Mouse (Mus musculus) forebrain, embryonic 12.5 days (tissue): ENCODE measurements around the gene Fgfr2. TPM values are rescaled to one million over a fixed set of nuclear protein-coding genes. Genes with fewer than 3 reads are reported as not detected.

ENCODE experiments used
- ATAC-seq: fragments of 200-750 bp; cut with Nextera tagmentation; 2 replicates; pipeline ENCODE4 v1.8.0; 2017; ENCODE audit warnings: moderate TSS enrichment; ENCODE audit not compliant: low FRiP score
- H3K27ac ChIP-seq: fragments of 300-500 bp; sonication (generic); 2 replicates; pipeline ENCODE4 v1.5.1; 2016; ENCODE audit warnings: mild to moderate bottlenecking
- H3K27me3 ChIP-seq: fragments of 300-500 bp; sonication (generic); 2 replicates; pipeline ENCODE4 v1.6.1; 2016; ENCODE audit warnings: mild to moderate bottlenecking
- H3K36me3 ChIP-seq: fragments of 300-500 bp; sonication (generic); replicated peaks from 2 replicates; pipeline ENCODE4 v1.6.1; 2016; ENCODE audit warnings: mild to moderate bottlenecking
- H3K4me1 ChIP-seq: fragments of 300-500 bp; sonication (generic); 2 replicates; pipeline ENCODE4 v1.6.1; 2016
- H3K4me2 ChIP-seq: fragments of 300-500 bp; sonication (generic); 2 replicates; pipeline ENCODE4 v1.6.1; 2016; ENCODE audit warnings: mild to moderate bottlenecking, moderate library complexity
- H3K4me3 ChIP-seq: fragments of 300-500 bp; sonication (generic); replicated peaks from 2 replicates; pipeline ENCODE4 v1.5.1; 2016; ENCODE audit warnings: mild to moderate bottlenecking
- H3K9ac ChIP-seq: fragments of 300-500 bp; sonication (generic); 2 replicates; pipeline ENCODE4 v1.6.1; 2016; ENCODE audit warnings: mild to moderate bottlenecking
- H3K9me3 ChIP-seq: fragments of 300-500 bp; sonication (generic); 2 replicates; pipeline ENCODE4 v1.6.1; 2016
- WGBS: fragments of 180-500 bp; shearing (Covaris S2); methylation state at CpG from one replicate; pipeline ENCODE4 v1.1.7; 2016; 5-methylcytosine and 5-hydroxymethylcytosine counted together
- polyA plus RNA-seq: library from polyadenylated mRNA; unstranded; fragments of >200 nt; fragmentation: Nextera tagmentation; extraction: Ambion mirVana; gene quantifications from 2 replicates; pipeline ENCODE4 v1.2.1, GENCODE M21; 2016

Gene Fgfr2
- polyA plus RNA-seq, 1 experiment from 2014 or later, result 89.6 TPM

DNA sequence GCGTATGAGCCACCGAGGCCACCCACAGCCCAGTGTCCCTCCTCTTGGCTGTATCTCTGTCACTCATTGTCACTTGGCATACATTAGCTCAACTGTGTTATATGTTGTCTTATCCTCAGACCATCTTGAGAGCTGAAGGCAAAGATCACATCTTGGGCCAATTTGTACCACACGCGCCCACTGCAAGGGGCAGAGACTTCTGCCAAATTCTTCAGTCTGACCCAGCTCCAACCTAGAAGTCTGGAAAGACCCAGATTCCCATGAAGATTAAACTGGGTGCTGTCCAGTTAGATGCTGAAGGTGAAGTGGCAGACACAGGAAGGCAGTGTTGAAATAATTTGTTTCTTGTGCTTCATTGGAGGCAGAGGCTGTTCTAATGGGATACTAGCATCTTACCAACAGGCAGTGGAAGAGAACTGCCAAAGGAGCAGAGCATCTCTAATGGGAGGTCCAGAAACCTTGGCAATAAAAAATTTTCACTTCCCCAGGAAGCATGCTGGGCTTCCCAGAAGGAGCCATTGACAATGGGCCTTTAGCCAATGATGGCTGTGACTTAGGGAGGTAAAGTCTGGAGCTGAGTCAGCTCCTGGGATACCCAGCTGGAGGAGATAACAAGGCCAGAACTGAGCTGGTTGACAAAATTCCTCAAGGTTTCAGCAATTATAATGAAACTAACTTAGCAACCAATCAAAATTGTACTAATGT, 514.7 kb downstream of the Fgfr2 start:
- H3K9ac ChIP-seq, result no peak overlapping the region
- H3K4me2 ChIP-seq, result no peak overlapping the region
- H3K9me3 ChIP-seq, result no peaks in the 10 kb centered on the region
- peaks cover 57% of the 10 kb centered on the region for H3K27me3 ChIP-seq
- ATAC-seq, result no peak
- 93% methylated on average over 4 of the region's 4 CpGs for WGBS
- no peak overlapping the region for H3K4me3 ChIP-seq
- H3K36me3 ChIP-seq, result no peaks in the 10 kb centered on the region
- H3K27ac ChIP-seq, result no peak overlapping the region
- peaks cover 6% of the 10 kb centered on the region; the same call in 1 of the 2 replicates for H3K4me1 ChIP-seq

DNA sequence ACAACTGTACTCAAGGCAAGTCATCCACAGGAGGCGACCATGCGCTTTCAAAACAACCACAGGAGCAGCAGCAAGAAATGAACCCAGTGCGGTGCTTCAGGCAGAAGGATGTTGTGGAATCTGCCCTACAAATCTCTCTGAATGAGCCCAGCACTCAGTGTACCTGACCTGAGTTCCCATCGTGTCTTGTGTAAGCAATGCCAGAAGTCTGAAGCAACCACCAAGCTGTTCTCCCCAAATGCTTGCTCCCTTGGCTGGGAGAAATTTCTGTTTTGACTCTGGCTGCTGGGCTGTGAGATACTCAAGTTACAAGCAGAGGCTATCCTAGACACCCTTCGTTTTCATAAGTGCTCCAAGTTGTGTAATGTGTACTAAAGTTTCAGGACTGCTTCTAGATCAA, 517.5 kb downstream of the Fgfr2 start:
- H3K4me2 ChIP-seq, result no peak overlapping the region
- WGBS, result 64% methylated on average over 5 of the region's 5 CpGs
- peaks cover 76% of the 10 kb centered on the region for H3K27me3 ChIP-seq
- no peak overlapping the region for H3K27ac ChIP-seq
- no peak overlapping the region for H3K4me3 ChIP-seq
- H3K9ac ChIP-seq, result no peak overlapping the region
- ATAC-seq, result no peak
- H3K9me3 ChIP-seq, result no peaks in the 10 kb centered on the region
- no peaks in the 10 kb centered on the region for H3K36me3 ChIP-seq
- H3K4me1 ChIP-seq, result peaks cover 9% of the 10 kb centered on the region; the same call in 1 of the 2 replicates

- WGBS, result 85% methylated on average over 4 of the region's 4 CpGs
- Histone ChIP-seq H3K9ac (no peak overlapping the region), H3K4me3 (no peak overlapping the region), H3K27me3 (peaks cover 82% of the 10 kb centered on the region), H3K4me1 (peaks cover 9% of the 10 kb centered on the region), H3K36me3 (no peaks in the 10 kb centered on the region), H3K27ac (no peak overlapping the region), H3K4me2 (no peak overlapping the region), H3K9me3 (no peaks in the 10 kb centered on the region)
- ATAC-seq, result no peak
Observed at GRCm38 (mm10) chr7:132604720-132605119, 518.4 kb downstream of the Fgfr2 start.

- no peak overlapping the region for H3K4me3 ChIP-seq
- 6% methylated on average over 8 of the region's 8 CpGs for WGBS
- H3K4me2 ChIP-seq, result no peak overlapping the region
- no peaks in the 10 kb centered on the region for H3K36me3 ChIP-seq
- H3K27ac ChIP-seq, result no peak overlapping the region
- H3K9ac ChIP-seq, result no peak overlapping the region
- no peak for ATAC-seq
- peaks cover 98% of the 10 kb centered on the region for H3K27me3 ChIP-seq
- H3K9me3 ChIP-seq, result no peaks in the 10 kb centered on the region
- peaks cover 36% of the 10 kb centered on the region for H3K4me1 ChIP-seq
Observed at GRCm38 (mm10) chr7:132600926-132601325, 522.2 kb downstream of the Fgfr2 start.

- Histone ChIP-seq H3K9ac (peak overlapping the region; percentile 36; the same call in 1 of the 2 replicates), H3K4me3 (peak overlapping the region; percentile 38), H3K36me3 (no peaks in the 10 kb centered on the region), H3K9me3 (no peaks in the 10 kb centered on the region), H3K27ac (no peak overlapping the region), H3K27me3 (peaks cover 96% of the 10 kb centered on the region), H3K4me2 (peak overlapping the region; percentile 77), H3K4me1 (peaks cover 36% of the 10 kb centered on the region)
- ATAC-seq, result no peak
- under 1% methylated on average over 9 of the region's 9 CpGs for WGBS
Observed at GRCm38 (mm10) chr7:132600026-132600425, 523.1 kb downstream of the Fgfr2 start.

GRCm38 (mm10) chr7:132599071-132599975, 523.8 kb downstream of the Fgfr2 start, which contains the start of gene Nkx1-2:
Gene Nkx1-2, minus strand, starts transcription at chr7:132599637.
- peak within 1 kb of the TSS; percentile 38 for H3K4me3 ChIP-seq
- peaks cover 36% of the 10 kb centered on the region for H3K4me1 ChIP-seq
- H3K9ac ChIP-seq, result peak within 1 kb of the TSS; percentile 36
- no peak within 1 kb of the TSS for H3K27ac ChIP-seq
- peaks cover 97% of the 10 kb centered on the region for H3K27me3 ChIP-seq
- no peaks in the 10 kb centered on the region for H3K36me3 ChIP-seq
- under 1% methylated on average over 50 of the region's 52 CpGs for whole genome bisulfite sequencing
- no peaks in the 10 kb centered on the region for H3K9me3 ChIP-seq
- H3K4me2 ChIP-seq, result peak within 1 kb of the TSS; percentile 77
- 0 out of 2 replicates have a peak, but pooled peaks have one; percentile 44 for ATAC-seq

GRCm38 (mm10) chr7:132597251-132598041, 525.7 kb downstream of the Fgfr2 start:
- Histone ChIP-seq H3K4me1 (peaks cover 36% of the 10 kb centered on the region), H3K4me2 (peak overlapping the region; percentile 61), H3K9me3 (no peaks in the 10 kb centered on the region), H3K27me3 (peaks cover 86% of the 10 kb centered on the region), H3K9ac (peak overlapping the region; percentile 42), H3K27ac (no peak overlapping the region), H3K4me3 (peak overlapping the region; percentile 42), H3K36me3 (no peaks in the 10 kb centered on the region)
- under 1% methylated on average over 58 of the region's 60 CpGs for WGBS
- ATAC-seq, result no peak

DNA sequence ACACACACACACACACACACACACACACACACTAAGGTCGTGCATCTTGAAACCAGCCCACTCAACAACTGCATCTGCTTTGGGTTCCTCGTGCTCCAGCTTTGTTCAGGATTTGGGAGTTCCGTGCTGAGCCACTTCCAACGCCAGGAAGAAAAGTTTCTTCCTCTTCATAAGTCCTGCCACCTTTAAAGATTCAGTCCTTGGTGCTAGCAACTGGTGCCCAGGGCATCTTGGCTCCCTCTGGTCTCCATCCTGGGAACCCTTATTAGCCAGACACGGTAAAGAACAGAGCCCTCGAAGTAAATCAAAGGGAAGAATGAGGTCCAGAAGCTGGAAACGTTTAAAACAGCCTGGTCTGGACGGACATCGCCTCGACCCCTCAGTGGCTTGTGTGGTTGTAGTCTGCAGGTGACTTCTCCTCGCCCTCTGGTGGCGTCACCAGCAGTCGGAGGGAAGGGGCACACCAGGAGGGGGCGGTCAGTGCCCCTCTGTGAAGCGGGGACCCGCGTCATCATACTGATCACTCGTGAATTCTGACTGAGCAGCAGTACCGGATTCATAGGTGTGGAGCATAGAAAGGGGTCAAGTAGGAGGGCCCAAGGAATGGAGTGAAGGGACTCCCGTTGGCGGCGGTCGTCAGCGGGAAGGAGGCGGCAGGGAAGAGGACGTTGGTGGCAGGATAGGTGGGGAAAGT, 526.4 kb downstream of the Fgfr2 start:
- no peak overlapping the region for H3K27ac ChIP-seq
- peak overlapping the region; percentile 42 for H3K4me3 ChIP-seq
- peaks cover 36% of the 10 kb centered on the region for H3K4me1 ChIP-seq
- peak overlapping the region; percentile 61 for H3K4me2 ChIP-seq
- WGBS, result 3% methylated on average over 26 of the region's 26 CpGs
- no peak for ATAC-seq
- H3K9ac ChIP-seq, result no peak overlapping the region
- no peaks in the 10 kb centered on the region for H3K9me3 ChIP-seq
- H3K27me3 ChIP-seq, result peaks cover 81% of the 10 kb centered on the region
- H3K36me3 ChIP-seq, result no peaks in the 10 kb centered on the region

GRCm38 (mm10) chr7:132595787-132596186, 527.4 kb downstream of the Fgfr2 start:
- H3K4me2 ChIP-seq, result no peak overlapping the region
- H3K9me3 ChIP-seq, result no peaks in the 10 kb centered on the region
- WGBS, result 89% methylated on average over 3 of the region's 3 CpGs
- no peak for ATAC-seq
- peaks cover 73% of the 10 kb centered on the region for H3K27me3 ChIP-seq
- no peak overlapping the region for H3K4me3 ChIP-seq
- H3K27ac ChIP-seq, result no peak overlapping the region
- H3K9ac ChIP-seq, result no peak overlapping the region
- H3K36me3 ChIP-seq, result no peaks in the 10 kb centered on the region
- H3K4me1 ChIP-seq, result peaks cover 33% of the 10 kb centered on the region

- H3K27me3 ChIP-seq, result peaks cover 58% of the 10 kb centered on the region
- 91% methylated on average over 2 of the region's 2 CpGs for WGBS
Observed at GRCm38 (mm10) chr7:132594325-132594724, 528.8 kb downstream of the Fgfr2 start.

DNA sequence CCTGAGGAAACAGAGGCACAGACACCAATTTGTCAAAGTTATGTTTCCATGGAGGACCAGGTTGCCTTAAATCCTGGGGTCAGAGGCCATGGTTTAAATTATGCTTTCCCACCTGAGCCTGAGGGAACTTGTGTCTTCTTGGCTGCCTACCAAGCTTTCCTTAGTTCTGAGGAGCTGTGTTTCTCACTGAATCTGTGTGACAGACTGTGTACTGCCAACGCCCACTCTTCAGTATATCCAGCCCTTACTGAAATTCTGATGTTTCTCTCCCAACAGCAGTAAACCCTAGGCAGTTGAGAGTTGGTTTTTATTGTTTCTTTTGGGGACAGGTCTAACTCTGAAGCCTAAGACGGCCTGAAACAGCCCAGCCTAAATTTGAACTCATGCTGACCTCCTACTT, 529.4 kb downstream of the Fgfr2 start:
- ATAC-seq, result no peak
- Histone ChIP-seq H3K27ac (no peak overlapping the region), H3K27me3 (peaks cover 53% of the 10 kb centered on the region), H3K4me1 (peaks cover 18% of the 10 kb centered on the region), H3K9ac (no peak overlapping the region), H3K36me3 (no peaks in the 10 kb centered on the region), H3K4me3 (no peak overlapping the region), H3K9me3 (no peaks in the 10 kb centered on the region), H3K4me2 (no peak overlapping the region)
- WGBS, result 66% methylated on average over 2 of the region's 2 CpGs

More at GRCm38 (mm10) chr7:132594325-132594724, 528.8 kb downstream of the Fgfr2 start:
- Histone ChIP-seq H3K4me3 (no peak overlapping the region), H3K9ac (no peak overlapping the region), H3K27ac (no peak overlapping the region), H3K4me2 (no peak overlapping the region), H3K9me3 (no peaks in the 10 kb centered on the region), H3K36me3 (no peaks in the 10 kb centered on the region), H3K4me1 (peaks cover 23% of the 10 kb centered on the region)
- ATAC-seq, result no peak
